Mouse (Mus musculus) lung, postnatal 4 days (tissue): ENCODE measurements around the gene Gnao1.

ENCODE experiments used
- DNase-seq, 2 experiments: peaks; one replicate each; pipeline ENCODE4 v3.0.0; 2021

Gene Gnao1

GRCm38 (mm10) chr8:93809686-93810027, at the start of gene Gnao1:
Gnao1 (plus strand) TSS chr8:93809966.
- no peak for DNase-seq

DNA sequence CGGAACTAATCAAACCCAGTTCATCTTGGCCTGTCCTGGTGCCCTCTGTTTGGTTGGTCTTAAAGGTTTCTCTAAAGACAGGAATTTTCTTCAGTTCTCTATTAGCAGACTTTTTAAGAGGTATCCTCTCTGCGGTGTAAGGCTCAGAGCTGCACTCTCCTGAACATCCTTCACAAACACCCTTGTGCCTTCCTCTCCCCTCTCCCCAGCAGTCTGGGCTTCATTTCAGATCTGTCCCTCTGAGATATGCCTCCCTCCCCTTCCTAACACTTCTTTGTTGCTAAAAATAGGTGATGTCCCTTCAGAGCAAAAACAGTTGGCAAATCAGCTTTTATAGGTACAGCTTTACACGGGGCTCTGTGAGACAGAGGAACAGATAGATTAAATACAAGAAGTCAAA, 32.2 kb upstream of the Gnao1 start:
- DNase-seq, result no peak

DNA sequence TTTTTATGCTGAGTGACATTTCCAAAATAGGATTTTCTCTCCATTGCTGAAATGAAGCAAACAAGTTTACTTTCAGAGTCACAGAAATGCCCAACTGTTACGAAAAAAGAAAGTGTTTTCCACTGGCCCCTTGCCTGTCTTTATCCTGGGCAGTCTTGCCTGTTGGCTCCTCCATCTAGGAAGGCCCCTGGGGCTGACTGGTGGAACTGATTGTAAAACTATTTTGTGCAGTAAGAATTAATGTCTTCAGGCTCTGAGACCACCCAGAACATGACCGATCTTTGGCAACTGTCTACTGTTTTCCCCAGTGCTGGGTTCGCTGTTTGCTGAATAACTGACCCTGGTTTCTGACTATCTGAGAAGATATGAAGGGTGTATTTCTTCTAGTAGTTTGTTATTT, 540 bp upstream of the Gnao1 start:
- DNase-seq, result no peak

- DNase-seq, result peak; percentile 83 to 92
Measured at GRCm38 (mm10) chr8:93810028-93810858, 477 bp downstream of the Gnao1 start.

GRCm38 (mm10) chr8:93810859-93811602, 1.3 kb downstream of the Gnao1 start:
- DNase-seq, result no peak

DNA sequence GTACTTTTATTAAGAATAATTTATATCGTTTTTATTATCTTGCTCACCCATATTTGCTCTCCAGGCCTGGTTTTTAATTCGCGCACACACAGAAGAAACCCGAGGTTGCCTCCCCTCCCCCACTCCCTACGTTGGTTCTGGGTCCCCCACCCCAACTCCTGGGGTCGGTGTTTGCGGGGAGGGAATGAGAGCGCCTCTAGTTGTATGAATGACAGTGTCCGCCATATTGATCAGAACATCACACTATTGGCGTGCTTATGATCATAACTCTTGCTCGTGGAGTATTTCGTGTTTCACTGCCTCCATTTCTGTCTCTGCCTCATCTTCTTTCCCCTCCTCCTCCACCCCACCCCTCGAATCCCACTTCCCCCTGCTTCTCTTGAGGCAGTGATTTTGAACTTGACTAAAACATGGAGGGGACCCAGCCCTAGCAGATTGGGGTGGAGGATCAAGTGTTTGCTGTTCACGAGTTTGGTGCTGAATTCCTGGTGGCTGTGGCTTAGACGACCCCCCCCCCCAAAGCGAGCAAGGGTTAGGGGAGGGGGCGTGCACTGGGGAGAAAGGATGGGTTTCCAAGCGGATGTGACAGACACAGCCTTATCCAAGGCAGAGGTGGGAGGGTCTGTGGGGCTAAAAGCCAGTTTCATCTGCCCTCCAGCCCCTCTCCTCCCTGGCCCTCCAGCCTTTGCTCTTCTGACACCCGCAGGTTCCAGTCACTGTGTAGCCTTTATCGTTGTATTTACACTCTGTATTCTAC, 2.1 kb downstream of the Gnao1 start:
- no peak for DNase-seq

DNA sequence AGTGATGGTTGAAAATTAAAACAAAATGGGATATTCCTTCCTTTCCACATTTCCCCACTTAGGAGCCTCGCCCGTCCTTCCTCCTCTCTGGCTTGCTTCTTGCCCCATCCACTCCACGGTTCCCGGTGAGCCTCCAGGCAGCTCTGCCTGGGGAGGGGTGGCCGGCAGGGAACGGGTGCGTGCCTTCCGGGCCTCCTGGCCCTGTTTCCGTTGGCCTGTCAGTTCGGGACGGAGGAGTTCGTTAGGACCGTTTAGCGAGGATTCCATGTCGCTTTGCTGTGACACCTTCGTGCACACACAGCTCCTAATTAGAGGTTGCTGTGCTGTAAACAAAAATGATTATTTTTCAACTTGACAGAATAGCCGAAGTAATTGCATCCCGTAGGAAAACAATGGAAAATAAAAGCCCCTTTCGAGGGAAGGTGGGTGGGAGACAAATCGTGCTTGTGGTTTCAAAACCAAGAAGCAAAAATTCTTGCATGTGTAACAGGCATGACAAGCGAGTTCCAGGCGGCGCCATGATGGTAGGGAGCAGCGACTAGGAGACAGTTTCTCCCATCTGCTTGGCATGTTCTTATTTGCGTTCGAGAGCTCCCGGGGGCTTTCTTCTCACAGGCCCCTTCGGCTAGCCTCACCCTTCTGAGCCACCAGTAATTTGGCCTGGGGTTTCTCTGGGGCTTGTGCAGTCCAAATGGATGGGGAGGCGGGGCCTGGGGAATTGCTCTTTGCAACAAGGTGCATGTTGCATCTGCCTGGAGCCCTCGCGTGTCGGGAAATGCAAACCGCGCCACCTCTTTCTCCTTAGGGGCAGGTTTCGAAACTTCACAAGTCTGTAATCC, 3.0 kb downstream of the Gnao1 start:
- DNase-seq, result no peak

DNA sequence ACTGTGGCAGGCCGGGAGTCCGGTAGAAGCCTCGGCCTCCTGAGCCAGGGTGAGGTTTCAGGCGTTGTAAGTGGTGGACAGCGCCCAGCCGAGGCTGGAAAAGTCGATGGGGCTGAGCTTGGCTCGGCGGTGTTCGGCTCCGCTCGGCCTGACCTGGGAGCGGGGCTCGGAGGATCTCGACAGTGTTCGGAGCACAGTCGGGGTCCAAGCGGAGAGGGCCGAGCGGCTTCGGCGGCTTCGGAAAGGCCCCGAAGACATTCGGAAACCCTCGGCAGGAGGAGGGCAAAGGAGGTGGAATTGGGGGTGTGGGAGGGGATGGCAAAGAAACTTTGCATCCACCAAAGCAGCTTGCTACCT, 3.6 kb downstream of the Gnao1 start:
- peak; percentile 91 for DNase-seq

GRCm38 (mm10) chr8:93814266-93814665, 4.5 kb downstream of the Gnao1 start:
- DNase-seq, result no peak

GRCm38 (mm10) chr8:93816226-93816625, 6.5 kb downstream of the Gnao1 start:
- DNase-seq, result no peak

DNA sequence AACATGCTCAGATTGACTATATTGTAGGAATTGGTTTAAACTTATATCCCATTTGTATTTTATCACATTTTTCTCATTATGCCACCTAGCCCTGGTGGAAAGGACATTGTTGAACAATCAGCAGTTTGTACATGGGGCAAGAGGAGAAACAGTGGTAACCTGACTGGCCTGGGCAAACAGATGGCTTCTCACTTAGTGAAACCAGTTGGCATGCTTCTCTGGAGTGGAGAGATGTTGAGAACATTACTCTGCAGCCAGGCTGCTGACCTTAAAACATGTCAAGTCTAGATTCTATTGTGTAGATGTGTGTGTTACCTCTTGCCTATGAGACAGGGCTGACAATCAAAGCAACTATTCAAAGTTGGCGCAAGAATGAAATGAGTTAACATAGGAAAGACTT, 7.6 kb downstream of the Gnao1 start:
- no peak for DNase-seq

GRCm38 (mm10) chr8:93819929-93820328, 10.2 kb downstream of the Gnao1 start:
- DNase-seq, result no peak

DNA sequence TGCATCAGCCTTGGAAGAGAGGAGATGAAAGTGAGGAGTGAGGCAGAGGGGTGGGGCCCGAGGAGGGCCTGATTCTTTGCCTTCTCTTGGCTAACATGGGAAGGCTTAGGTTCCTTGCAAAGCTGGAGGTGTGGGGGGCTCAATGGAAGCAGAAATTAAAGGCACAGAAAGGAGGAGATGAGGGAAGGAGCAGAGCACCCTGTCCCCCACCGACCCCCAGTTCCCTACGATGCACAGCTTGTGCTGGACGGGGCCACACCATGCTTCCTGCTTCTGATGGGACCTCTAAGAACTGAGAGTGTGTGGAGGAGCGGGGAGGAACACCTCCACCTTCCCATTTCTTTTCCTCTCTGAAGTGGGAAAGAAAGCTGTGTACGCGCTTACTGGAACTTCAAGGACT, 11.6 kb downstream of the Gnao1 start:
- DNase-seq, result no peak

DNA sequence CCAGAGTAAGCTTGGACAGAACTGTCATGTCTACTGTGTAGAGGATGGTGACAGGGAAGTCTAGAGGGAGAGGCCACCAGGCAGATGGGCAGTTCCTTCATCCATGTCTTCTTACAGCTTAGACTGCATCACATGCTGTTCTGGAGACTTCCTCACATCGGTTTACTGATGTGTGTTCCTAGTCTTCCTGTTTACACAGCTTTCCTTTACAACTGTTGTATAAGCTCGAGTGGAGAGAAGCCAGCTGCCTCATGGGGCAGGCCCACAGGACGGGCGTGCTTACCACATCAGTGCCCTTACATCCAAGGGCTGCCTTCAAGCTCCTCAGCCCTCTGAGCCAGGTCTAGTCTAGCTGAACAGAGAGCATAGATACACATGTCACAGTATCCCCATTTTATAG, 15.6 kb downstream of the Gnao1 start:
- peak; percentile 28 to 69 for DNase-seq

DNA sequence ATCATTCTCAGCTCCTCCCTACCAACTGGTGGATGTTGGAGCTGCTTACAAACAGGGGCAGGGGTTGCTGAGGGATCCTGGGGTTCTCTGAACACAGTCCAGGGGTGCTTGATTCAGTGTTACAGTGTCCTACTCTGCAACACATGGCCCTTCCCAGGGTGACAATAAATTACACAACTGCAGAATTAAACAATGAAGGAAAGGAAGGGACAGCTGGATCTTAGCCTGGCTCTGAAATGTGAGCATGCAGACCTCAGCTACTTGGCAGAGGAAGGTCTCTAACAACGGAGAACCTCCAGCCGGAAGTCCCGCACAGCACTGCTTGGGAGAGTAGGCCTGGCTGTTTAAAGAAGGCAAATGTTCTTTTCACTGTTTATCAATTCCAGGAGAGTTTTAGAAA, 20.9 kb downstream of the Gnao1 start:
- peak in 1 of 2 experiments; percentile 43 for DNase-seq

GRCm38 (mm10) chr8:93835771-93836170, 26.0 kb downstream of the Gnao1 start:
- DNase-seq, result no peak

- no peak for DNase-seq
Measured at GRCm38 (mm10) chr8:93839113-93839512, 29.3 kb downstream of the Gnao1 start.

DNA sequence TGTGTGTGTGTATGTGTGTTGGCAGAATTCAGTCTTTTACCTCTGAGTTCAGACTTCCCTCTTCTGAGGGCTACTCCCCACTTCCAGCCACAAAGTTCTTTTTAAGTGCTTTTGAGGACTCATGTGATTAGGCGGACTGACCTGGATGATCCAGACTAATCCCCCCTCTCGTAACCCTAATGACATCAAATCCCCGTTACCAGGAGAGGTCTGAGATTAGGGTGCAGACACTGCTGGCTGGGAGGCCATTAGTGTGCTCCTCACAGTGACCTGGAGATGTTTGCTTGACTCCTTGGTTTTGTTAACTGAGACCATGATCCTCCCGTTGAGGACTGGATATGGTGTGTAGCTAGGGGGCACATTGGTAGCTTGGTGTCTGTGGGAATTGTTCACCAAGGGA, 30.7 kb downstream of the Gnao1 start:
- DNase-seq, result no peak

GRCm38 (mm10) chr8:93840956-93841752, 31.4 kb downstream of the Gnao1 start:
- DNase-seq, result peak; percentile 38 to 66

GRCm38 (mm10) chr8:93842574-93842973, 32.8 kb downstream of the Gnao1 start:
- DNase-seq, result no peak

GRCm38 (mm10) chr8:93843858-93844502, 34.2 kb downstream of the Gnao1 start:
- DNase-seq, result peak in 1 of 2 experiments; percentile 49
